ENCODE assay signal across 8 mouse cellular contexts in genomic region chr12:83987242-83987582, GRCm38 (mm10). TPM values are rescaled to one million over a fixed set of nuclear protein-coding genes. Genes with fewer than 3 reads are reported as not detected.
A peak's percentile ranks its signal among the peaks of the same experiment; 100 is the strongest.
DNase-seq lines count a peak whose midpoint lies in the region; ATAC-seq and TF ChIP-seq lines count a peak whose summit lies in the region.

No protein-coding gene starts in this region.

- peak in 1 of 2 experiments; percentile 52; a peak in 1 of 4 replicates for TF ChIP-seq EP300 in MEL (IDR thresholded peaks at IDR 0.05; ENCODE audit: low read depth in 1 of 2, low read length in 2 of 2)
- TF ChIP-seq EP300 in heart, postnatal 0 days (IDR thresholded peaks at IDR 0.05; ENCODE audit: low read depth), result peak; percentile 84

- no peak for TF ChIP-seq POLR2A in MEL (IDR thresholded peaks at IDR 0.05; ENCODE audit: control insufficient read depth in 1 of 2, insufficient read depth in 1 of 2, low read depth in 1 of 2, low read length in 2 of 2, poor library complexity in 1 of 2)

- H3K27ac ChIP-seq in heart, embryonic 10.5 days, result peak overlapping the region; percentile 94
- peak overlapping the region; percentile 93 for H3K27ac ChIP-seq in MEL (ENCODE audit: control insufficient read depth, low read depth, low read length)
- peak overlapping the region; percentile 100 for H3K27ac ChIP-seq in heart, postnatal 0 days (ENCODE audit: low read depth)

- H3K36me3 ChIP-seq in heart, embryonic 10.5 days, result peaks cover 8% of the 10 kb centered on the region; the same call in 1 of the 2 replicates
- peaks cover 0 to 18% of the 10 kb centered on the region in 2 experiments; a peak in 3 of 4 replicates for H3K36me3 ChIP-seq in MEL (ENCODE audit: control insufficient read depth in 1 of 2, insufficient read depth in 2 of 2, low read length in 2 of 2)
- H3K36me3 ChIP-seq in heart, postnatal 0 days (replicated peaks; ENCODE audit: control insufficient read depth, insufficient read depth, low read length), result 0 out of 2 replicates have a peak, but pooled peaks cover 11% of the 10 kb centered on the region

- peak; percentile 73 for ATAC-seq in heart, postnatal 0 days (ENCODE audit: insufficient read depth, low read depth)
- peak; percentile 15; the same call in 1 of the 2 replicates for ATAC-seq in megakaryocyte-erythroid progenitor cell, adult 5-6 weeks (replicated peaks; ENCODE audit: low FRiP score, low TSS enrichment, poor library complexity, severe bottlenecking)

- H3K4me1 ChIP-seq in heart, embryonic 10.5 days, result peaks cover 16% of the 10 kb centered on the region
- peaks cover 10 to 14% of the 10 kb centered on the region in 2 experiments for H3K4me1 ChIP-seq in MEL (ENCODE audit: control insufficient read depth in 1 of 2, insufficient read depth in 2 of 2, low read length in 2 of 2)
- peaks cover 22% of the 10 kb centered on the region for H3K4me1 ChIP-seq in heart, postnatal 0 days (ENCODE audit: control insufficient read depth, insufficient read depth)

- WGBS in heart, embryonic 10.5 days, result 21% methylated on average over 8 of the region's 8 CpGs
- WGBS in heart, postnatal 0 days, result 7% methylated on average over 8 of the region's 8 CpGs

- H3K27me3 ChIP-seq in heart, embryonic 10.5 days (ENCODE audit: insufficient read depth, poor library complexity, severe bottlenecking), result no peaks in the 10 kb centered on the region
- no peaks in the 10 kb centered on the region for H3K27me3 ChIP-seq in MEL (ENCODE audit: control insufficient read depth in 1 of 2, insufficient read depth in 2 of 2, low read length in 2 of 2)
- no peaks in the 10 kb centered on the region for H3K27me3 ChIP-seq in heart, postnatal 0 days (ENCODE audit: control insufficient read depth, insufficient read depth, low read length)

- H3K9me3 ChIP-seq in heart, embryonic 10.5 days, result no peaks in the 10 kb centered on the region
- no peaks in the 10 kb centered on the region for H3K9me3 ChIP-seq in MEL (replicated peaks; ENCODE audit: insufficient read depth, low read length)
- no peaks in the 10 kb centered on the region for H3K9me3 ChIP-seq in heart, postnatal 0 days (replicated peaks; ENCODE audit: control insufficient read depth, low read length)

- H3K9ac ChIP-seq in MEL (ENCODE audit: control insufficient read depth, low read depth, low read length, poor library complexity, severe bottlenecking), result peak overlapping the region; percentile 82
- peak overlapping the region; percentile 89; the same call in 1 of the 2 replicates for H3K9ac ChIP-seq in heart, postnatal 0 days (replicated peaks; ENCODE audit: low read depth, low read length)

- DNase-seq in heart, embryonic 10.5 days (ENCODE audit: low spot score), result no peak
- no peak for DNase-seq in heart, adult 11 months
- DNase-seq in MEL (ENCODE audit: low read depth, low spot score), result no peak
- peak; percentile 73 for DNase-seq in heart, postnatal 0 days (ENCODE audit: low spot score)
- no peak for DNase-seq in adrenal gland, postnatal 10 days
- no peak for DNase-seq in cerebellum, postnatal 4 days (ENCODE audit: low spot score in 2 of 2)
- no peak for DNase-seq in ovary, postnatal 14 days (ENCODE audit: low spot score)

- H3K4me2 ChIP-seq in heart, postnatal 0 days (ENCODE audit: low read depth, low read length), result peak overlapping the region; percentile 75

- H3K4me3 ChIP-seq in heart, embryonic 10.5 days, result peak overlapping the region; percentile 69
- peak overlapping the region; percentile 74 to 79 for H3K4me3 ChIP-seq in MEL (ENCODE audit: control insufficient read depth in 1 of 2, insufficient read depth in 1 of 2, low read depth in 2 of 2, low read length in 2 of 2)
- H3K4me3 ChIP-seq in heart, postnatal 0 days (ENCODE audit: low read depth, low read length), result peak overlapping the region; percentile 69

- H3K79me2 ChIP-seq in MEL (ENCODE audit: control insufficient read depth, insufficient read depth, low read length, poor library complexity), result peaks cover 13% of the 10 kb centered on the region

- no peak for TF ChIP-seq CTCF in MEL (IDR thresholded peaks at IDR 0.05 in 2 of 3, conservative IDR thresholded peaks at IDR 0.05 in 1 of 3; ENCODE audit: control insufficient read depth in 1 of 3, insufficient read depth in 1 of 3, low read depth in 2 of 3, low read length in 3 of 3, poor library complexity in 1 of 3, severe bottlenecking in 1 of 3)
- TF ChIP-seq CTCF in heart, postnatal 0 days (IDR thresholded peaks at IDR 0.05; ENCODE audit: low read depth), result no peak

- no peak for TF ChIP-seq RAD21 in MEL (IDR thresholded peaks at IDR 0.05; ENCODE audit: low read depth, low read length)

TF ChIP-seq in MEL, 35 proteins besides CTCF, POLR2A, EP300 and RAD21 (continues in another document):
- no peak for TF ChIP-seq ZKSCAN1 (IDR thresholded peaks at IDR 0.05; ENCODE audit: low read depth, low read length)
- TF ChIP-seq MAX (IDR thresholded peaks at IDR 0.05; ENCODE audit: low read length), result no peak
- peak; percentile 63 for TF ChIP-seq ETS1 (IDR thresholded peaks at IDR 0.05; ENCODE audit: low read depth, low read length)
- TF ChIP-seq MYC (IDR thresholded peaks at IDR 0.05; ENCODE audit: low read depth, low read length), result 0 out of 2 replicates have a peak, but pooled peaks have one; percentile 51
- TF ChIP-seq NRF1 (IDR thresholded peaks at IDR 0.05; ENCODE audit: insufficient read depth, low read depth, low read length, poor library complexity, severe bottlenecking), result no peak
- TF ChIP-seq MXI1 (IDR thresholded peaks at IDR 0.05; ENCODE audit: low read depth, low read length), result peak; percentile 86; the same call in 1 of the 2 replicates
- peak; percentile 44 for TF ChIP-seq BHLHE40 (IDR thresholded peaks at IDR 0.05; ENCODE audit: borderline replicate concordance, low read depth, low read length)

RNA-seq across cellular contexts. Expression of gene Acot2, which starts 0.4 kb away (rescaled TPM):
- 23.1 and 35.2 TPM in 2 replicates for polyA plus RNA-seq in heart, embryonic 10.5 days (2016; fragmentation: Nextera tagmentation; extraction: Ambion mirVana)
- total RNA-seq in MEL (2012; rRNA removed), result 9.8 and 14.6 TPM in 2 replicates
- polyA plus RNA-seq in MEL (2012; ENCODE audit: insufficient read depth in 1 of 2, insufficient read length in 2 of 2, low read depth in 1 of 2, low replicate concordance in 2 of 2, missing spikeins in 1 of 2), result 10 to 100 TPM in 1 of 2 experiments, not detected in 1; 13.0 TPM
- 158 and 228 TPM in 2 replicates for total RNA-seq in heart, postnatal 0 days (2014; rRNA removed; ENCODE audit: low replicate concordance)
- polyA plus RNA-seq in heart, postnatal 0 days (2015; fragmentation: Nextera tagmentation; extraction: Ambion mirVana), result 300 and 309 TPM in 2 replicates
- 10.3 and 11.5 TPM in 2 replicates for total RNA-seq in megakaryocyte-erythroid progenitor cell, adult 5-6 weeks (2014; fragmentation: Nextera tagmentation)
- total RNA-seq in megakaryocyte-erythroid progenitor cell, adult 5-6 weeks (2017), result 17.8 and 18.6 TPM in 2 replicates
- total RNA-seq in adrenal gland, postnatal 10 days (2021), result 10 to 100 TPM; 52.7 to 57.5 TPM

RNA-seq across cellular contexts. Expression of gene Heatr4, which starts 2.6 kb away (rescaled TPM):
- not detected in 2 replicates for polyA plus RNA-seq in heart, embryonic 10.5 days (2016; fragmentation: Nextera tagmentation; extraction: Ambion mirVana)
- total RNA-seq in MEL (2012; rRNA removed), result not detected in 2 replicates
- under 1 TPM in 1 of 2 experiments, not detected in 1; 0.03 TPM for polyA plus RNA-seq in MEL (2012; ENCODE audit: insufficient read depth in 1 of 2, insufficient read length in 2 of 2, low read depth in 1 of 2, low replicate concordance in 2 of 2, missing spikeins in 1 of 2)
- total RNA-seq in heart, postnatal 0 days (2014; rRNA removed; ENCODE audit: low replicate concordance), result not detected in 2 replicates
- polyA plus RNA-seq in heart, postnatal 0 days (2015; fragmentation: Nextera tagmentation; extraction: Ambion mirVana), result 0.04 TPM in 1 of 2 replicates, not detected in the other
- not detected in 2 replicates for total RNA-seq in megakaryocyte-erythroid progenitor cell, adult 5-6 weeks (2014; fragmentation: Nextera tagmentation)
- not detected in 2 replicates for total RNA-seq in megakaryocyte-erythroid progenitor cell, adult 5-6 weeks (2017)
- not detected for total RNA-seq in adrenal gland, postnatal 10 days (2021)

RNA-seq across cellular contexts. Expression of gene Acot1, which starts 22.1 kb away (rescaled TPM):
- polyA plus RNA-seq in heart, embryonic 10.5 days (2016; fragmentation: Nextera tagmentation; extraction: Ambion mirVana), result 15.3 and 23.3 TPM in 2 replicates
- 1.5 and 1.9 TPM in 2 replicates for total RNA-seq in MEL (2012; rRNA removed)
- polyA plus RNA-seq in MEL (2012; ENCODE audit: insufficient read depth in 1 of 2, insufficient read length in 2 of 2, low read depth in 1 of 2, low replicate concordance in 2 of 2, missing spikeins in 1 of 2), result 10 to 100 TPM in 1 of 2 experiments, not detected in 1; 12.7 TPM
- total RNA-seq in heart, postnatal 0 days (2014; rRNA removed; ENCODE audit: low replicate concordance), result 71.5 and 122 TPM in 2 replicates
- polyA plus RNA-seq in heart, postnatal 0 days (2015; fragmentation: Nextera tagmentation; extraction: Ambion mirVana), result 137 and 142 TPM in 2 replicates
- total RNA-seq in megakaryocyte-erythroid progenitor cell, adult 5-6 weeks (2014; fragmentation: Nextera tagmentation), result not detected in 2 replicates
- 4.4 and 5.9 TPM in 2 replicates for total RNA-seq in megakaryocyte-erythroid progenitor cell, adult 5-6 weeks (2017)
- 10 to 100 TPM; 19.9 to 20.0 TPM for total RNA-seq in adrenal gland, postnatal 10 days (2021)

RNA-seq across cellular contexts. Expression of gene Riox1, which starts 36.8 kb away (rescaled TPM):
- polyA plus RNA-seq in heart, embryonic 10.5 days (2016; fragmentation: Nextera tagmentation; extraction: Ambion mirVana), result 12.3 and 19.4 TPM in 2 replicates
- 43.4 and 46.6 TPM in 2 replicates for total RNA-seq in MEL (2012; rRNA removed)
- 10 to 100 TPM in 1 of 2 experiments, not detected in 1; 47.1 TPM for polyA plus RNA-seq in MEL (2012; ENCODE audit: insufficient read depth in 1 of 2, insufficient read length in 2 of 2, low read depth in 1 of 2, low replicate concordance in 2 of 2, missing spikeins in 1 of 2)
- total RNA-seq in heart, postnatal 0 days (2014; rRNA removed; ENCODE audit: low replicate concordance), result 12.4 and 21.9 TPM in 2 replicates
- polyA plus RNA-seq in heart, postnatal 0 days (2015; fragmentation: Nextera tagmentation; extraction: Ambion mirVana), result 4.6 and 5.1 TPM in 2 replicates
- 15.3 and 18.2 TPM in 2 replicates for total RNA-seq in megakaryocyte-erythroid progenitor cell, adult 5-6 weeks (2014; fragmentation: Nextera tagmentation)
- total RNA-seq in megakaryocyte-erythroid progenitor cell, adult 5-6 weeks (2017), result 12.5 and 15.5 TPM in 2 replicates
- 10 to 100 TPM; 12.1 to 17.8 TPM for total RNA-seq in adrenal gland, postnatal 10 days (2021)

RNA-seq across cellular contexts. Expression of gene Acot4, which starts 51.0 kb away (rescaled TPM):
- polyA plus RNA-seq in heart, embryonic 10.5 days (2016; fragmentation: Nextera tagmentation; extraction: Ambion mirVana), result 0.37 and 0.72 TPM in 2 replicates
- total RNA-seq in MEL (2012; rRNA removed), result 0.08 TPM in 1 of 2 replicates, not detected in the other
- polyA plus RNA-seq in MEL (2012; ENCODE audit: insufficient read depth in 1 of 2, insufficient read length in 2 of 2, low read depth in 1 of 2, low replicate concordance in 2 of 2, missing spikeins in 1 of 2), result under 1 TPM in 1 of 2 experiments, not detected in 1; 0.08 TPM
- total RNA-seq in heart, postnatal 0 days (2014; rRNA removed; ENCODE audit: low replicate concordance), result 0.31 and 18.2 TPM in 2 replicates
- polyA plus RNA-seq in heart, postnatal 0 days (2015; fragmentation: Nextera tagmentation; extraction: Ambion mirVana), result 0.55 and 0.60 TPM in 2 replicates
- total RNA-seq in megakaryocyte-erythroid progenitor cell, adult 5-6 weeks (2014; fragmentation: Nextera tagmentation), result not detected in 2 replicates
- total RNA-seq in megakaryocyte-erythroid progenitor cell, adult 5-6 weeks (2017), result 0.19 TPM in 1 of 2 replicates, not detected in the other
- 1 to 10 TPM; 6.2 to 7.8 TPM for total RNA-seq in adrenal gland, postnatal 10 days (2021)
